Mouse (Mus musculus) megakaryocyte, embryonic 14.5 days (primary cell): ENCODE measurements around the gene Sdhd.

ENCODE experiments used
- FLI1 ChIP-seq: IDR thresholded peaks from 2 replicates; pipeline ENCODE4 v1.6.1; 2012; ENCODE audit warnings: low read length, inconsistent platforms, mixed read lengths
- GATA1 ChIP-seq: IDR thresholded peaks from 3 replicates; pipeline ENCODE4 v1.6.1; 2012; ENCODE audit warnings: mixed read lengths, low read length, inconsistent platforms, borderline replicate concordance

DNA sequence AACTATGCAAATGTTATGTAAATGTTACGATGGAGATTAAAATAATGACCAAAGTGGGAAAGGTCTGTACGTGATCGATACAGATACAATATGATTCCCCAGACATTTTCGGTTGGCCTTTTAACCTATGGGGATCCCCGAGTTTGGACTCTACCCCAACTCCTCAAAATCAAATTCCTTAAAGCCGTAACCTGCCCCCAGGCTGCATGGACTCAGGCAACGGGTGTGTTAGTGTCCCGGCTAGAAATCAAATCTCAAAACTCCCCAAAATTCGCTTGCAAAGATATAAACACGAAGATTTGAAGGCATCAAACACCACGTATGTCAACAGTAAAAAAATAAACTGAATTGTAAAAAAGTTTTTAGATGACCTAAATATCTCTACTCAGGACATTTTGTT lies 12.5 kb upstream of the Sdhd start:
- no peak for TF ChIP-seq FLI1
- no peak for TF ChIP-seq GATA1
